Mouse (Mus musculus) CD8-positive naive resting alpha-beta T cell, adult 2 months (primary cell): Measurements from ENCODE around the gene Ovca2.
"Not testable (repeated sequence)": the region's sequence is repeated elsewhere in the genome, so short reads cannot be mapped to it uniquely, and the experiment has no call there.

Source experiments
- DNase-seq, 2 experiments: peaks; one replicate each; pipeline ENCODE4 v3.0.0; 2022; ENCODE audit warnings: low read depth in 2 of 2, low spot score in 2 of 2

Gene Ovca2

DNA sequence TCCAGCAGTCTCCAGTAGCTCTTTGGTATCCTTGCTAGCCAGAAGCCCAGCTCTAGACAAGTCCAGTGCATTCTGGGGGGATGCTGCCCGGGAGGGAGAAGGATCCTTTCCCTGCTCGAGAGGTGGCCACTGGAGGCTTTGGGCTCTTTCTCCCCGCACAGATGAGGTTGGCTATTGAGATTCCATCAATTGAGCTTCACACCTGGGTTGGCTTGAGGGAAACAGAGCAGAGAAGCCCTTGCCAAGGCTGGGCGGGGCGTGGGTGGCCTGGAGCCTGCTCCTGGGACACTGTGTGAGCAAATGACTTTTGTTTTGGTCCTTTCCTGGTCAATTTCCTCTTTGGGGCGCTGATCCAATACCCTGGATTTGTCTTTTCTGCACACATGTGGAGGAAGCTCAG, 17.5 kb upstream of the Ovca2 start:
- DNase-seq = no peak

DNA sequence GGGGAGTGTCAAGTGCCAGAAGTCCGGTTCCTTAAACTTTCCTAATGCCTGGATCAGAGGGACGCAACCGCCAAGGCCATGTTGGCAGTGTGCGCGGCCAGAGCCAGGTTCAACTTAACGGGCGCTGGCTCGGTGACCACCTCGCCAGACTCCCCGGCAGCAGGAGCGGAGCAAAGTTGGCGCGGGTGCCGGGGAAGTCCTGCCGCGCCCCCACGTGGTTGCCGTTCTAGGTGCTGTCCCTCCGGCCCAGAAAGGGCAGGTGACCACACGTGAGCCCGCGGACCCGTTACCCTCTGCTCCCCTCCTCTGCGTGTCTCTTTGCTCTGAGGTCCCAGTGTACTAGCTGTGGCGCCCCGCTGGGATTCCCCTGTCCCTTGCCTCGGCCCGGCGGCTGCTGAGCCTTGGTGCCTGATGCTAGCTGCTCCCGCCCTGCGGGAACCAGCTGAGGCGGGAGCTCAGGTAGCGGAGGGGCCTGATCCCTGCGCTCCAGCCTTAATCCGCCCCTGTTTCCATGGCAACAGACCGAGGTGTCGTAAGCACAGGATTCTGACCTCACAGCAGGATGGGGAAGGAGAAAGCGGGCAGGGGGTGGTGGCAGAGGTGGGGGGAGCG, 16.3 kb upstream of the Ovca2 start:
- DNase-seq = no peak

DNA sequence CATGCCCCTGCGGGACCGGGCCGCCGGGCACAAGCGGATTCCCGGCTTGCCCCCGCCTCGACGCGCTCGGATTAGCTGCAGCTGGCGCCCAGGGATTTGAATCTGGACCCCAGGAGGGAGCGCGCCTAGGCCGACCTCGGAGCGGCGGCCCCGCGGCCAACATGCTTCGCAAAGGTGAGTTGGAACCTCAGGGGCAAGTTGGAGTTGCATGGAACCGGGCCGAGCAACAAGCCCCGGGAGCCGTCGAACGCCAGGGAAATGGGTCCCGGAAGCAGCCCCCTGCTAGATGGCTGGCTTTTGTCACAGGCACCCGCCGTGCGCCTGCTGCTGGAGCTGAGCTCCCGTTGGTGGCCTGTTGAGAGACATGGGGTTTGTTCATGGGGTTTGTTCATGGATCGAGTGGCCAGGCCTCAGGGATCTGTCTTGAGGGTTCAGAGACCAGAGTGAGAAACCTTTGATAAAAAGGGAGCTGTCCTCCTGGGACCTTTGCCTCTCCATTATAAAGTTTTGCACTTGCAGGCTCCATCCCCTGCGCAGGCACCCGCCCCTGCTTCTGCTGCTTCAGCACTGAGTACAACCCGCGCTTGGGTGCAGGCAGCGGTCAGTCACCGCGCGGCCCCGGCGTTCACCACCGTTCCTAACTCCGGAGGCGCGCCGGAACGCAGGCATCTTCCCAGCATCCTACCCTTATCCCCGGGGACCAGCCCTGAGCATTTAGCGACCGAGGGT, 15.7 kb upstream of the Ovca2 start:
- DNase-seq = no peak

DNA sequence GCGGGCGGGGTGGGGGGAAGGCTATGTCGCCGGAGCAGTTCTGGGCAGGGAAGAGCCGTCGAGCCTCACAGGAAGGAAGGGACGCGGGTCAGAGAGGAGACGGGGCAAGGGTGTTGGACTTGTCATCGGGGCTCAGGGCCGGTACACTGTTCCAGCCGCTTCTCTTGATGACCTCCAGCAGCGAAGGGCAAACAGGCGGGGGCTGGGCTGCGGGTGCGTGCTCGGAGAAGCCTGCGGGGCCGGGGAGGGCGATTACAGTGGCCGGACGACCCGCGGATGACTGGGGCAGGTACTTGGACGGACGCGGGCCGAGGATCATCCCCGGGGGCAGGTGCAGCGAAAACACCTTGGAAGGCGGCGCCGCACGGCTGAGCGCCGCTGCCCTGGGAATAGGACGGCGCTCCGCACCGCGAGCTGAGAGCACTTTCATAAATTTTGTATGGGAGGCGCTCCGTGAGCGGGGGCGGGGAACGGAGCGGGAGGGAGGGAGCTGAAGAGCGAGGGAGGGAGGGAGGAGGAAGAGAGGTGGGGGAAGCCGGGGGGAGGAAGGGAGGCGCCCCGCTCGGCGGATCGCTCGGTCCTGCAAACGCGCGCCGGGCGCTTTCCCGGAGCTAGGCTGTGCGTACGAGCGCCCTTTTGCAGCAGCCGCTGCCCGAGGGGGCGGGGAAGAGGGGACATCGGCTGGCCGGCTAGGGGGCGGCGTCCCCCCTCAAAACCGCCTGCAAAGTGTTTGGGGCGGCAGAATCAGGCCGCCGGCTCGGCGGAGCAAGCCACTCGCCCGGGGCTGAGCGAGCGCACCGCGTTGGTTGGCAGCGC, 14.8 kb upstream of the Ovca2 start, which contains the start of gene Rtn4rl1:
Rtn4rl1 (plus strand) TSS at position 528 of the 816 bp plus-strand sequence.
- DNase-seq = peak; percentile 52 to 72

DNA sequence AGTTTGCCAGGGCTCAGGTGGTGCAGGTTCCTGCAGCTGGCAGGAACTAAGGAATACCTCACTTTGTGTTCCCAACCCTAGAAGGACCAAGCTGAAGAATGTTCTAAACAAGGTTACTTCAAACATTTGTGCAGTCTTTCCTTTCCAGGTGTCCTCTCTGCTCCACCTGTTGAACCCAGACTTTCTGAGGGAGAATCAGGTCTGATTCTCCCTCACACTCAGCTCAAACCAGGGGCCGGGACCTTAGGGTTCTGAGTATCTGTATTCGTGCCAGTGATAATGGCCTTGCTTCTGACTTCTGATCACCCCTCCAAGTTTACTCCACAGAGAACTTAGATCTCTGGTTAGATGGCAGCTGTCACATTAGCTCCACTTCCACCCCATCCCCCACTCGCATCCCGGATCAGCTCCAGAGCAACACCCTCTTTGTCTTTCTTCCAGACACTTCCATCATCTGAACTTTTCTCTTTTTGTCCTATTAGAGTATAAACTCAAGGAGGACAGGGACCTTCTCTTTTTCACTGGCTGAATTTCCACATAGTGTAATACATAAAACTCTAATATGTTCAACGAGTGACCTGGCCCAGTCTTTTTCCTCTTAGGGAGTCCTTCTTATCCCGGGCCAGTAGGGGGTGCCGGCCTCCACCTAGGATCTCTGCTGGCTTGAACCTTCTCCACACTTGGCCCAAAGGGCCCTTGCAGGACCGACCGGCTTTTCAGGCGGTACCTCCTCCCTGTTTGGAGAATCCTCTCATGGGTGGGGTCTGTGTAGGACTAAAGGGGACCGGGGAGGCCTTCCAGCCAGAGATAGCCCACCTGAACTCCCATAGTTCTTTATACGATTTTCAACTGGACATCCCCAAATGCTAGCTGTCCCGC, 13.9 kb upstream of the Ovca2 start:
- peak; percentile 54 to 73 for DNase-seq

DNA sequence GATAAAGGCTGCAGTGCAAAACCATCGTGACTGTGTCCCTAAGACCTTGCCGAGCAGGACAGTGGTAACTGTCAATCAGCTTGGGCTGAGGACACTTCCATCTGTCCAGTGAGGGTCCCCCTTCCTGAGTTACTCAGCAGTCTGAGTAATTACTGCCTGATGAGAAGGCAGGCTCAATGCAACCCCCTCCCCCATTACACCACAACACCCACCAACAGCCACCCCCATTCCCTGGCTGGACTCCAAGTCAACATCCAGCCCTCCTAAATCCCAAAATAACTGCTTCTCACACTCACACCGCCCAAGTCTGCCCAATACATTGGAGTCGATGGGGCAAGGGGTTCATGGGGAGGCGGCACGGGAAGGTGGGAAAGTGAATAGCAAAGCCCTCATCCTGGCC, 13.2 kb upstream of the Ovca2 start:
- DNase-seq = no peak

GRCm38 (mm10) chr11:75190905-75191441, 12.3 kb upstream of the Ovca2 start, which contains the start of gene Dph1:
Dph1 (minus strand) TSS chr11:75191241.
- no peak for DNase-seq

DNA sequence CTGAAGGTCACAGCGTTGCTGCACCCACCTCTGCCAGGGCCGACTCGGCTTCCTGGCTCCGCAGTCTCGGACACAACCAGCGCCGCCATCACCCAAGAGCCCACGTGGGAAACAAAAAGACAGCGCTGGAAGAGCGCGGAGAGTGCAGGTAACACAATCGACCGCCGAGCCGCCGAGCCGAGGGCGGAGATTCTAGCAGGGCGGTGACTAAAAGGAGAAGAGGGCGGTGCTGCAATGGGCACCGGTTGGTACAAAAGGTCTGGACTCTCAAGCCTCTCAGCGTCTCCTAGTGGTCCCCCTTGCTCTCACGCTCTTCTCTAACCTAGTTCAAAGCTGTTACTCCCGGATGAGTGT, 11.7 kb upstream of the Ovca2 start:
- peak; percentile 65 to 71 for DNase-seq

DNA sequence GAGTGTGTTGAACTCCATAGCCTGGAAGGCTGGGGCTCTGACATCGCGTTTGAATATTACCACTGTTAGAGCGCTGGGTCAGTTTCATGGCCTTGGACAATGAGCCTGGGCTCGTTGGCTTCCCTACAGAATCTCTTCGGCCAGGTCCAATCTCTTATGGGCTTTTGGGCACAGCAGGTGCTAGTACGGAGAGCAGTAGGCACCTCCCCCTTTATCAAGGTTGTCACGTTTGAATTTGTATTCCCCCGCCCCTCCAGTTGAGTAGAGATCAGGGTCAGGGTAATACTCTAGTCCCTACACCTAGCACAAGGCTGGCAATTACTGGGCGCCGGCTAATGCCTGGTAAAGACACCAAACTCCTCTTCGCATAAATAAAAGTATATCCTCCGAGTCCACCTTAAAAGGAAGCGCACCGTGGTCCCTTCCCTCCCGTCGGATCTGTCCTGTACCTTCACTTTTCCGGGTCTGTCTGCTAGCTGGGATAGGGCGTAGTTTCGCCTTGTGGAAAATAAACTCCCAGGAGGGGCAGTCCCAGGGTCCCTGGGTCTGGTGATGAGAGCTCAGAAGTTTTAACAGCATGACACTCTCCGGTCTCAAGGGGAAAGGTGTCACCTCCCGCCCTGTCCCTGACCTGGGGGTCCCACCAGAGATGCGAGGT, 11.2 kb upstream of the Ovca2 start:
- no peak for DNase-seq

GRCm38 (mm10) chr11:75184986-75185385, 6.4 kb upstream of the Ovca2 start:
- no peak for DNase-seq

GRCm38 (mm10) chr11:75184573-75184972, 5.9 kb upstream of the Ovca2 start:
- DNase-seq = no peak

- DNase-seq = no peak
Observed at GRCm38 (mm10) chr11:75183917-75184570, 5.4 kb upstream of the Ovca2 start.

DNA sequence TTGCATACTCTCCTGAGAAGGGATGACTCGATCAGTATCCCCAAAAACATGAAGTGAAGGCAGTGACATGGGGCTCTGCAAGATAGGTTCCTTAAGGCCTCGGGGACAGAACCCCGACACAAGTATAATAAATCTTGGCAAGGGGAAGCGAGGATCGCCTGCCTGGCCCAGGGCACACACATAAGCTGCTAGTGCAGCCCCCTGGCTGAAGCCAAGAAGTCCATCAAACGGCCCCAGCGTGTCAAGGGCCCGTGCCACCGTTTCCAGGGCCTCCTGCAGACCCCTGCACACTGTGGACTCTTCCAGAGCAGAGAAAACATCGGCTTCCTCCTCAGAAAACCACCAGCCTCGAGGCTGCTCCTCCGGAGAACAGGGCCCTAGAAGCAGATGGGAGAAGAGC, 624 bp downstream of the Ovca2 start:
- no peak for DNase-seq

DNA sequence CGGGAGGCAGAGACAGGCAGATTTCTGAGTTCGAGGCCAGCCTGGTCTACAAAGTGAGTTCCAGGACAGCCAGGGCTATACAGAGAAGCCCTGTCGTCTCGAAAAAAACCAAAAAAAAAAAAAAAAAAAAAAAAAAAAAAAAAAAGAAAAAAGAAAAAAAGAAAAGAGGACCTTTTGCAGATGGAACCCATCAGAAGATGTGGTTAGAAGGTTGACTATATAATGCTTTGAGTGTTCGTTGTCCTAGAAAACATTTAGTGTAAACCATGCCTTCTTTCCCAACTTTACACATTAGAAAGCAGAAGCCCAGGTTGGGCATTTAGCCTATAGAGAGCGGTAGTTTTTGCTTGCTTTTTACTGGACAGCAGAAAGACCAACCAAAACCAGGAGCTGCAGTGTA, 4.1 kb downstream of the Ovca2 start:
- DNase-seq = not testable (repeated sequence)

DNA sequence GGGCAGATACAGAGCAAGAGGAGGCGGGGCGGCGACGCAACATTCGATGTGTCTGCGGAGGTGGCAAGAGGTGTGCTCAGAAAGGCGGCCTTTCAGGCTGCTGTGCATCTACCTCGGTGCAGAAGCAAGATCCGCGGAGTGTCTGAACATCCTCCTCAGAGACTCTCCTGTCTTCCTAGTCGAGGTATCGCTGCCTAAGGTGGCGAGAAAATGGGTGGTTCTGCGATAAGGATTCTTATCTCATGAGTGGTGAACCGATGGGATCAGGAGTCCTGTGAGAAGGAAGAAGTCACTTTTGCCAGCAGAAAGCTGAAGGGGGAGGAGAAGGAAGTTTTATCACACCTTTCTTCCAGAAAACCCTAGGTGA, 4.9 kb downstream of the Ovca2 start:
- no peak for DNase-seq

- peak; percentile 99 to 100 for DNase-seq
Observed at GRCm38 (mm10) chr11:75173095-75173798, 5.4 kb downstream of the Ovca2 start.

- peak in 1 of 2 experiments; percentile 19 for DNase-seq
Observed at GRCm38 (mm10) chr11:75172151-75173094, 6.2 kb downstream of the Ovca2 start.
